Mouse (Mus musculus): ENCODE measurements at regions not wholly inside any gene's neighbourhood (a gene's known extent, or its start where the extent isn't known, plus 50 kb on each side); places are given as distances from the start of the nearest gene placed in this dataset.
A peak's percentile ranks its signal among the peaks of the same experiment; 100 is the strongest.

- peak overlapping the region; percentile 14; the same call in 1 of the 2 replicates for H3K4me3 ChIP-seq (ENCODE audit: control insufficient read depth, insufficient read depth, low read length)
- no peak for DNase-seq
- no peak for TF ChIP-seq CTCF (IDR thresholded peaks at IDR 0.05; ENCODE audit: borderline replicate concordance, control insufficient read depth, extremely low read depth, insufficient read depth, low read length, poor library complexity)
- no peak for TF ChIP-seq POLR2A (IDR thresholded peaks at IDR 0.05; ENCODE audit: control insufficient read depth, extremely low read depth, insufficient read depth, low read length, poor library complexity)
- H3K27ac ChIP-seq (ENCODE audit: control insufficient read depth, insufficient read depth, low read length) = no peak overlapping the region
- H3K4me1 ChIP-seq (replicated peaks; ENCODE audit: control insufficient read depth, insufficient read depth, low read length) = peaks cover 3% of the 10 kb centered on the region; the same call in 1 of the 2 replicates
- H3K36me3 ChIP-seq (ENCODE audit: control insufficient read depth, insufficient read depth, low read length) = no peaks in the 10 kb centered on the region
- 59% methylated on average over 8 of the region's 8 CpGs for WGBS
- H3K27me3 ChIP-seq (ENCODE audit: control insufficient read depth, insufficient read depth, low read length) = no peaks in the 10 kb centered on the region
Measured at GRCm38 (mm10) chr6:31132396-31133190, 173.7 kb upstream of the Klf14 start.

GRCm38 (mm10) chr6:31133896-31134735 lies 175.2 kb upstream of the Klf14 start:
- Histone ChIP-seq H3K36me3 (ENCODE audit: control insufficient read depth, insufficient read depth, low read length) (no peaks in the 10 kb centered on the region), H3K4me1 (replicated peaks; ENCODE audit: control insufficient read depth, insufficient read depth, low read length) (peaks cover 3% of the 10 kb centered on the region; the same call in 1 of the 2 replicates), H3K27ac (ENCODE audit: control insufficient read depth, insufficient read depth, low read length) (no peak overlapping the region), H3K4me3 (ENCODE audit: control insufficient read depth, insufficient read depth, low read length) (no peak overlapping the region), H3K27me3 (ENCODE audit: control insufficient read depth, insufficient read depth, low read length) (no peaks in the 10 kb centered on the region)
- WGBS = 80% methylated on average over 11 of the region's 11 CpGs
- no peak for DNase-seq
- TF ChIP-seq CTCF (IDR thresholded peaks at IDR 0.05; ENCODE audit: borderline replicate concordance, control insufficient read depth, extremely low read depth, insufficient read depth, low read length, poor library complexity) = no peak
- TF ChIP-seq POLR2A (IDR thresholded peaks at IDR 0.05; ENCODE audit: control insufficient read depth, extremely low read depth, insufficient read depth, low read length, poor library complexity) = no peak

GRCm38 (mm10) chr6:31134736-31135077 lies 175.8 kb upstream of the Klf14 start:
- TF ChIP-seq CTCF (IDR thresholded peaks at IDR 0.05; ENCODE audit: borderline replicate concordance, control insufficient read depth, extremely low read depth, insufficient read depth, low read length, poor library complexity) (no peak), POLR2A (IDR thresholded peaks at IDR 0.05; ENCODE audit: control insufficient read depth, extremely low read depth, insufficient read depth, low read length, poor library complexity) (no peak)
- Histone ChIP-seq H3K4me3 (ENCODE audit: control insufficient read depth, insufficient read depth, low read length) (no peak overlapping the region), H3K4me1 (replicated peaks; ENCODE audit: control insufficient read depth, insufficient read depth, low read length) (peaks cover 3% of the 10 kb centered on the region; the same call in 1 of the 2 replicates), H3K27me3 (ENCODE audit: control insufficient read depth, insufficient read depth, low read length) (no peaks in the 10 kb centered on the region), H3K36me3 (ENCODE audit: control insufficient read depth, insufficient read depth, low read length) (no peaks in the 10 kb centered on the region), H3K27ac (ENCODE audit: control insufficient read depth, insufficient read depth, low read length) (no peak overlapping the region)
- no peak for DNase-seq
- WGBS = 94% methylated on average over 8 of the region's 8 CpGs

- DNase-seq = no peak
- WGBS = 91% methylated on average over 6 of the region's 6 CpGs
- TF ChIP-seq CTCF (IDR thresholded peaks at IDR 0.05; ENCODE audit: borderline replicate concordance, control insufficient read depth, extremely low read depth, insufficient read depth, low read length, poor library complexity) = no peak
- no peak for TF ChIP-seq POLR2A (IDR thresholded peaks at IDR 0.05; ENCODE audit: control insufficient read depth, extremely low read depth, insufficient read depth, low read length, poor library complexity)
- Histone ChIP-seq H3K27ac (ENCODE audit: control insufficient read depth, insufficient read depth, low read length) (no peak overlapping the region), H3K36me3 (ENCODE audit: control insufficient read depth, insufficient read depth, low read length) (no peaks in the 10 kb centered on the region), H3K4me3 (ENCODE audit: control insufficient read depth, insufficient read depth, low read length) (no peak overlapping the region), H3K27me3 (ENCODE audit: control insufficient read depth, insufficient read depth, low read length) (no peaks in the 10 kb centered on the region), H3K4me1 (replicated peaks; ENCODE audit: control insufficient read depth, insufficient read depth, low read length) (peaks cover 3% of the 10 kb centered on the region; the same call in 1 of the 2 replicates)
Measured at GRCm38 (mm10) chr6:31135580-31135979, 176.7 kb upstream of the Klf14 start.

GRCm38 (mm10) chr6:31136895-31137294 lies 178.0 kb upstream of the Klf14 start:
- no peaks in the 10 kb centered on the region for H3K36me3 ChIP-seq (ENCODE audit: control insufficient read depth, insufficient read depth, low read length)
- no peak overlapping the region for H3K27ac ChIP-seq (ENCODE audit: control insufficient read depth, insufficient read depth, low read length)
- H3K4me1 ChIP-seq (replicated peaks; ENCODE audit: control insufficient read depth, insufficient read depth, low read length) = peaks cover 3% of the 10 kb centered on the region; the same call in 1 of the 2 replicates
- DNase-seq = peak; percentile 52
- H3K27me3 ChIP-seq (ENCODE audit: control insufficient read depth, insufficient read depth, low read length) = no peaks in the 10 kb centered on the region
- 91% methylated on average over 4 of the region's 4 CpGs for WGBS
- no peak for TF ChIP-seq CTCF (IDR thresholded peaks at IDR 0.05; ENCODE audit: borderline replicate concordance, control insufficient read depth, extremely low read depth, insufficient read depth, low read length, poor library complexity)
- no peak for TF ChIP-seq POLR2A (IDR thresholded peaks at IDR 0.05; ENCODE audit: control insufficient read depth, extremely low read depth, insufficient read depth, low read length, poor library complexity)
- no peak overlapping the region for H3K4me3 ChIP-seq (ENCODE audit: control insufficient read depth, insufficient read depth, low read length)

- Histone ChIP-seq H3K4me3 (ENCODE audit: control insufficient read depth, insufficient read depth, low read length) (no peak overlapping the region), H3K4me1 (replicated peaks; ENCODE audit: control insufficient read depth, insufficient read depth, low read length) (peaks cover 3% of the 10 kb centered on the region; the same call in 1 of the 2 replicates), H3K27me3 (ENCODE audit: control insufficient read depth, insufficient read depth, low read length) (no peaks in the 10 kb centered on the region), H3K36me3 (ENCODE audit: control insufficient read depth, insufficient read depth, low read length) (no peaks in the 10 kb centered on the region), H3K27ac (ENCODE audit: control insufficient read depth, insufficient read depth, low read length) (no peak overlapping the region)
- TF ChIP-seq POLR2A (IDR thresholded peaks at IDR 0.05; ENCODE audit: control insufficient read depth, extremely low read depth, insufficient read depth, low read length, poor library complexity) (no peak), CTCF (IDR thresholded peaks at IDR 0.05; ENCODE audit: borderline replicate concordance, control insufficient read depth, extremely low read depth, insufficient read depth, low read length, poor library complexity) (no peak)
- no peak for DNase-seq
- WGBS = 95% methylated on average over 8 of the region's 8 CpGs
Measured at GRCm38 (mm10) chr6:31137351-31137750, 178.5 kb upstream of the Klf14 start.

All from thymus, adult 2 months (tissue).